In the genomic region with DNA sequence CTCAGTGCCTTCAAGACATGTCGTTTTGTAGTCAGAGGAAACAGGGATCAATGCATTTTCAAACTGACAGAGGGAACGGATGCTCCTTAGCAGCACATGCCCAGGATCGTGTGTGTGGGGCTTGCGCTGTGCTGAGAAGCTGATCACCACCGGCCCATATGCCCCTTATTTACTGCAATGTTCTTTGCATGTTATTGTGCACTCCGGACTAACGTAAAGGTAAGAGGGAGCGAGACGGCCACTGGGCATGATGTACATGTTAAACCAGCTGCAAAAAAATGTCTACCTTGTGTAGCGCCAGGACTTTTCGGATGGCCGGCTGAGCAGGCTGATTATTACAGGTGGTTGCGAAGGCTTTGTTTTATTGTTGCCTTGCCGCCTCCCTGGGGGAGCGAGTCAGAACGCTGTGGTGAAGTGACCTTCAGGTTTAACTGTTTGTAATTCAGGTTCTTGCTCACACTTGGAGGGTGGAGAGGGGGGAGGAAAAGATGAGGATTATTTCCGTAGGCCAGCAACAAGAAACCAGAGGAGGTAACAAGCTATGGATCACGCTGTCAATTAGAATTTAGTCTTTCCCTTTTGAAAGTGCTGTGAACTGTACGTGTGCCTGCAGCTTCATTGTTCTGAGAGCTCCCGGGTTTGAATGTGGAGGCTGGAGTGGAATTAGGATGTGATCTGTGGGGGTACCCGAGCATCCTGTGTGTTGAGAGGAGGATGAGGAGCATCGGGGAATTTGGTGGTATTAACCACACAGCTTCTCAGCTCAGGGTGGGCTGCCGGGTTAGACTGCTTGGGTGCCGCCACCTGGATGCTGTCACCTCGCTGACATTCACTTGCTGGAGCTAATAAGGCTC, we compare ENCODE assay signal across 9 mouse cellular contexts.
DNase-seq lines count a peak whose midpoint lies in the region; ATAC-seq and TF ChIP-seq lines count a peak whose summit lies in the region.
"Had no signal": no experiment of that assay in that cellular context is flagged by ENCODE, and none has a peak within 500 bp of the region (broad histone marks: within the 10 kb centered on the region; RNA-seq: fewer than 3 reads in every experiment).

No protein-coding gene starts in this region.

- H3K4me2 ChIP-seq in hindbrain, embryonic 14.5 days (replicated peaks): peak overlapping the region; percentile 82
- peak overlapping the region; percentile 43 for H3K4me2 ChIP-seq in limb, embryonic 15.5 days
- peak overlapping the region; percentile 37 for H3K4me2 ChIP-seq in stomach, embryonic 14.5 days (replicated peaks; ENCODE audit: low read depth, low read length)

- H3K27me3 ChIP-seq in heart, adult 2 months (ENCODE audit: control insufficient read depth, insufficient read depth, low read length): no peaks in the 10 kb centered on the region
- no peaks in the 10 kb centered on the region for H3K27me3 ChIP-seq in hindbrain, embryonic 14.5 days (ENCODE audit: control insufficient read depth, insufficient read depth, low read length)
- peaks cover 14% of the 10 kb centered on the region for H3K27me3 ChIP-seq in limb, embryonic 15.5 days
- no peaks in the 10 kb centered on the region for H3K27me3 ChIP-seq in stomach, embryonic 14.5 days (ENCODE audit: control insufficient read depth, insufficient read depth, low read length)
- H3K27me3 ChIP-seq: CH12.LX had no signal

- H3K4me3 ChIP-seq in heart, adult 2 months: peak overlapping the region; percentile 5; the same call in 1 of the 2 replicates
- peak overlapping the region; percentile 94 for H3K4me3 ChIP-seq in cortical plate, adult 2 months (ENCODE audit: insufficient read depth, low read length)
- H3K4me3 ChIP-seq in hindbrain, embryonic 14.5 days (replicated peaks; ENCODE audit: low read length): peak overlapping the region; percentile 42
- peak overlapping the region; percentile 24 for H3K4me3 ChIP-seq in limb, embryonic 15.5 days
- peak overlapping the region; percentile 11; the same call in 1 of the 2 replicates for H3K4me3 ChIP-seq in stomach, embryonic 14.5 days (ENCODE audit: low read depth, low read length)

- no peak overlapping the region; the same call in 1 of the 2 replicates for H3K27ac ChIP-seq in heart, adult 2 months
- peak overlapping the region; percentile 73 for H3K27ac ChIP-seq in cortical plate, adult 2 months (ENCODE audit: insufficient read depth, low read length)
- 0 out of 2 replicates have a peak overlapping the region, but pooled peaks have one; percentile 27 for H3K27ac ChIP-seq in hindbrain, embryonic 14.5 days
- H3K27ac ChIP-seq in limb, embryonic 15.5 days: no peak overlapping the region
- no peak overlapping the region for H3K27ac ChIP-seq in stomach, embryonic 14.5 days (ENCODE audit: low read length)

- no peak for TF ChIP-seq CTCF in heart, adult 2 months (IDR thresholded peaks at IDR 0.05)
- TF ChIP-seq CTCF in cortical plate, adult 2 months (IDR thresholded peaks at IDR 0.05; ENCODE audit: extremely low read depth, insufficient read depth, low read length): no peak

- TF ChIP-seq POLR2A in heart, adult 2 months (IDR thresholded peaks at IDR 0.05; ENCODE audit: insufficient read depth, low read depth, low read length): no peak
- TF ChIP-seq POLR2A in cortical plate, adult 2 months (IDR thresholded peaks at IDR 0.05; ENCODE audit: extremely low read depth, insufficient read depth, low read length): peak; percentile 39

- no peak overlapping the region for H3K9ac ChIP-seq in heart, adult 2 months (ENCODE audit: low read depth, low read length)
- H3K9ac ChIP-seq in hindbrain, embryonic 14.5 days: peak overlapping the region; percentile 53
- no peak overlapping the region for H3K9ac ChIP-seq in limb, embryonic 15.5 days
- no peak overlapping the region for H3K9ac ChIP-seq in stomach, embryonic 14.5 days (replicated peaks; ENCODE audit: low read depth, low read length)

- peak; percentile 67; the same call in 1 of the 2 replicates for ATAC-seq in hindbrain, embryonic 14.5 days (ENCODE audit: low FRiP score)
- no peak for ATAC-seq in limb, embryonic 15.5 days (ENCODE audit: insufficient number of reproducible peaks, low FRiP score, low TSS enrichment, low read depth)
- ATAC-seq in stomach, embryonic 14.5 days (ENCODE audit: insufficient number of reproducible peaks, insufficient read depth, low FRiP score, low read depth): no peak

- intact Hi-C loops in heart, adult 2 months (cut with DNase I): no loop called here

- no peaks in the 10 kb centered on the region for H3K79me2 ChIP-seq in heart, adult 2 months (replicated peaks; ENCODE audit: control insufficient read depth, insufficient read depth, low read length)

- H3K36me3 ChIP-seq in heart, adult 2 months (ENCODE audit: control insufficient read depth, insufficient read depth, low read length): no peaks in the 10 kb centered on the region
- H3K36me3 ChIP-seq in hindbrain, embryonic 14.5 days (replicated peaks; ENCODE audit: control insufficient read depth, insufficient read depth): no peaks in the 10 kb centered on the region
- no peaks in the 10 kb centered on the region for H3K36me3 ChIP-seq in limb, embryonic 15.5 days
- no peaks in the 10 kb centered on the region for H3K36me3 ChIP-seq in stomach, embryonic 14.5 days (ENCODE audit: control insufficient read depth, insufficient read depth, low read length)

- no peak for TF ChIP-seq EP300 in heart, adult 2 months (IDR thresholded peaks at IDR 0.05; ENCODE audit: insufficient read depth, low read depth, low read length)

- H3K4me1 ChIP-seq in heart, adult 2 months (ENCODE audit: control insufficient read depth, insufficient read depth, low read length): no peaks in the 10 kb centered on the region
- peaks cover 4% of the 10 kb centered on the region for H3K4me1 ChIP-seq in cortical plate, adult 2 months (ENCODE audit: control insufficient read depth, insufficient read depth, low read length)
- no peaks in the 10 kb centered on the region for H3K4me1 ChIP-seq in hindbrain, embryonic 14.5 days (replicated peaks; ENCODE audit: control insufficient read depth, insufficient read depth, low read length)
- peaks cover 7% of the 10 kb centered on the region; the same call in 1 of the 2 replicates for H3K4me1 ChIP-seq in limb, embryonic 15.5 days
- no peaks in the 10 kb centered on the region for H3K4me1 ChIP-seq in stomach, embryonic 14.5 days (ENCODE audit: control insufficient read depth, insufficient read depth, low read length)

- 21% methylated on average over 25 of the region's 25 CpGs for WGBS in heart, adult 2 months
- 8% methylated on average over 25 of the region's 25 CpGs for WGBS in hindbrain, embryonic 14.5 days
- WGBS in limb, embryonic 15.5 days: 6% methylated on average over 25 of the region's 25 CpGs
- 14% methylated on average over 25 of the region's 25 CpGs for WGBS in stomach, embryonic 14.5 days

- H3K9me3 ChIP-seq in hindbrain, embryonic 14.5 days (ENCODE audit: control insufficient read depth, low read length): no peaks in the 10 kb centered on the region
- no peaks in the 10 kb centered on the region for H3K9me3 ChIP-seq in limb, embryonic 15.5 days
- no peaks in the 10 kb centered on the region for H3K9me3 ChIP-seq in stomach, embryonic 14.5 days (ENCODE audit: control insufficient read depth, low read depth, low read length)

- peak in 1 of 2 experiments; percentile 13 for DNase-seq in heart, adult 2 months
- DNase-seq in heart, postnatal 4 days: no peak
- peak; percentile 33 for DNase-seq in hindbrain, embryonic 14.5 days (ENCODE audit: low spot score)
- DNase-seq in urinary bladder, postnatal 14 days (ENCODE audit: low spot score): no peak
- DNase-seq in urinary bladder, adult 2 months (ENCODE audit: low spot score): no peak

Comparison
In these comparisons a context has a peak if more than half of its experiments do, and no peak if none do; other contexts are left out.
1. H3K27ac ChIP-seq: peak in cortical plate, adult 2 months (single experiment) and hindbrain, embryonic 14.5 days (single experiment); none in heart, adult 2 months (single experiment), limb, embryonic 15.5 days (single experiment) and stomach, embryonic 14.5 days (single experiment).
2. H3K4me3 ChIP-seq: peak in every context shown above with its lines; median percentile 94 in cortical plate, adult 2 months; 42 in hindbrain, embryonic 14.5 days; 24 in limb, embryonic 15.5 days; 11 in stomach, embryonic 14.5 days; 5 in heart, adult 2 months.
3. Peak in every context shown above with its lines, with median percentiles within 50 percentile points of each other: H3K4me2 ChIP-seq.